Mouse (Mus musculus) stomach, embryonic 16.5 days (tissue): ENCODE measurements around the gene Arhgef3. TPM values are rescaled to one million over a fixed set of nuclear protein-coding genes. Genes with fewer than 3 reads are reported as not detected.

Source experiments
- ATAC-seq: fragments of 200-750 bp; cut with Nextera tagmentation; 2 replicates; pipeline ENCODE4 v1.8.0; 2017; ENCODE audit warnings: moderate number of reproducible peaks, moderate TSS enrichment; ENCODE audit not compliant: insufficient read depth, low FRiP score
- H3K27ac ChIP-seq: fragments of 300-500 bp; sonication (generic); 2 replicates; pipeline ENCODE4 v1.5.1; 2014; ENCODE audit warnings: low read length
- H3K27me3 ChIP-seq: fragments of 300-500 bp; sonication (generic); 2 replicates; pipeline ENCODE4 v1.6.1; 2014; ENCODE audit warnings: low read length, control low read depth, mixed read lengths; ENCODE audit not compliant: control insufficient read depth, insufficient read depth
- H3K36me3 ChIP-seq: fragments of 300-500 bp; sonication (generic); 2 replicates; pipeline ENCODE4 v1.6.1; 2014; ENCODE audit warnings: low read length; ENCODE audit not compliant: control insufficient read depth, insufficient read depth
- H3K4me1 ChIP-seq: fragments of 300-500 bp; sonication (generic); 2 replicates; pipeline ENCODE4 v1.6.1; 2014; ENCODE audit warnings: low read length, control low read depth, mixed read lengths; ENCODE audit not compliant: control insufficient read depth, insufficient read depth
- H3K4me2 ChIP-seq: fragments of 300-500 bp; sonication (generic); 2 replicates; pipeline ENCODE4 v1.6.1; 2014; ENCODE audit warnings: low read depth, low read length, mixed read lengths
- H3K4me3 ChIP-seq: fragments of 300-500 bp; sonication (generic); replicated peaks from 2 replicates; pipeline ENCODE4 v1.5.1; 2014; ENCODE audit warnings: mild to moderate bottlenecking, low read length
- H3K9ac ChIP-seq: fragments of 300-500 bp; sonication (generic); 2 replicates; pipeline ENCODE4 v1.6.1; 2014; ENCODE audit warnings: low read length
- H3K9me3 ChIP-seq: fragments of 300-500 bp; sonication (generic); replicated peaks from 2 replicates; pipeline ENCODE4 v1.6.1; 2016; ENCODE audit warnings: low read length, control low read depth; ENCODE audit not compliant: control insufficient read depth
- WGBS: fragments of 180-500 bp; shearing (Covaris S2); extraction: QIAGEN DNeasy Blood & Tissue Kit; methylation state at CpG from one replicate; pipeline ENCODE4 v1.1.7; 2014; 5-methylcytosine and 5-hydroxymethylcytosine counted together
- polyA plus RNA-seq: library from polyadenylated mRNA; unstranded; fragments of >200 nt; fragmentation: Nextera tagmentation; extraction: Ambion mirVana; gene quantifications from 2 replicates; pipeline ENCODE4 v1.2.1, GENCODE M21; 2015

Arhgef3 gene
- polyA plus RNA-seq, 1 experiment from 2014 or later, result 20.9 TPM

- WGBS, result 66% methylated on average over 10 of the region's 10 CpGs
- ATAC-seq, result no peak
Measured at GRCm38 (mm10) chr14:27367117-27367711, 252.5 kb downstream of the Arhgef3 start.

GRCm38 (mm10) chr14:27368619-27369018, 253.9 kb downstream of the Arhgef3 start:
- no peak overlapping the region for H3K9ac ChIP-seq
- H3K36me3 ChIP-seq, result no peaks in the 10 kb centered on the region
- H3K4me3 ChIP-seq, result no peak overlapping the region
- H3K4me2 ChIP-seq, result no peak overlapping the region
- WGBS, result 65% methylated on average over 4 of the region's 4 CpGs
- H3K4me1 ChIP-seq, result no peaks in the 10 kb centered on the region
- H3K9me3 ChIP-seq, result no peaks in the 10 kb centered on the region
- H3K27me3 ChIP-seq, result no peaks in the 10 kb centered on the region
- ATAC-seq, result no peak
- no peak overlapping the region for H3K27ac ChIP-seq

More at GRCm38 (mm10) chr14:27367117-27367711, 252.5 kb downstream of the Arhgef3 start:
- H3K27me3 ChIP-seq, result no peaks in the 10 kb centered on the region
- no peaks in the 10 kb centered on the region for H3K4me1 ChIP-seq
- H3K4me3 ChIP-seq, result no peak overlapping the region
- H3K4me2 ChIP-seq, result no peak overlapping the region
- no peak overlapping the region for H3K9ac ChIP-seq
- no peaks in the 10 kb centered on the region for H3K36me3 ChIP-seq
- no peaks in the 10 kb centered on the region for H3K9me3 ChIP-seq
- H3K27ac ChIP-seq, result no peak overlapping the region

GRCm38 (mm10) chr14:27369503-27369902, 254.8 kb downstream of the Arhgef3 start:
- WGBS, result 62% methylated on average over 4 of the region's 4 CpGs
- H3K36me3 ChIP-seq, result no peaks in the 10 kb centered on the region

GRCm38 (mm10) chr14:27371669-27372076, 257.0 kb downstream of the Arhgef3 start:
- Histone ChIP-seq H3K4me3 (no peak overlapping the region), H3K27me3 (no peaks in the 10 kb centered on the region), H3K9ac (no peak overlapping the region), H3K4me2 (no peak overlapping the region), H3K27ac (peak overlapping the region; percentile 51), H3K36me3 (no peaks in the 10 kb centered on the region), H3K4me1 (no peaks in the 10 kb centered on the region), H3K9me3 (no peaks in the 10 kb centered on the region)
- WGBS, result 49% methylated on average over 8 of the region's 8 CpGs
- ATAC-seq, result no peak

More at GRCm38 (mm10) chr14:27369503-27369902, 254.8 kb downstream of the Arhgef3 start:
- H3K4me3 ChIP-seq, result no peak overlapping the region
- ATAC-seq, result no peak
- H3K9me3 ChIP-seq, result no peaks in the 10 kb centered on the region
- H3K4me2 ChIP-seq, result no peak overlapping the region
- H3K27me3 ChIP-seq, result no peaks in the 10 kb centered on the region
- no peak overlapping the region for H3K27ac ChIP-seq
- H3K4me1 ChIP-seq, result no peaks in the 10 kb centered on the region
- no peak overlapping the region for H3K9ac ChIP-seq

- H3K4me1 ChIP-seq, result no peaks in the 10 kb centered on the region
- H3K9me3 ChIP-seq, result no peaks in the 10 kb centered on the region
- ATAC-seq, result no peak
- H3K27ac ChIP-seq, result no peak overlapping the region
- no peak overlapping the region for H3K4me2 ChIP-seq
- H3K27me3 ChIP-seq, result no peaks in the 10 kb centered on the region
- 75% methylated on average over 5 of the region's 5 CpGs for WGBS
- no peak overlapping the region for H3K9ac ChIP-seq
- H3K4me3 ChIP-seq, result no peak overlapping the region
- no peaks in the 10 kb centered on the region for H3K36me3 ChIP-seq
Measured at GRCm38 (mm10) chr14:27373498-27373897, 258.8 kb downstream of the Arhgef3 start.

- WGBS, result 54% methylated on average over 5 of the region's 5 CpGs
- ATAC-seq, result no peak
Measured at GRCm38 (mm10) chr14:27376115-27376648, 261.5 kb downstream of the Arhgef3 start.

GRCm38 (mm10) chr14:27378669-27379068, 264.0 kb downstream of the Arhgef3 start:
- 93% methylated on average over 7 of the region's 7 CpGs for WGBS
- Histone ChIP-seq H3K4me3 (no peak overlapping the region), H3K9ac (no peak overlapping the region), H3K9me3 (no peaks in the 10 kb centered on the region), H3K4me2 (no peak overlapping the region), H3K27ac (no peak overlapping the region), H3K27me3 (no peaks in the 10 kb centered on the region), H3K36me3 (no peaks in the 10 kb centered on the region), H3K4me1 (no peaks in the 10 kb centered on the region)
- no peak for ATAC-seq

More at GRCm38 (mm10) chr14:27376115-27376648, 261.5 kb downstream of the Arhgef3 start:
- H3K4me1 ChIP-seq, result no peaks in the 10 kb centered on the region
- peak overlapping the region; percentile 51 for H3K27ac ChIP-seq
- no peak overlapping the region for H3K4me2 ChIP-seq
- H3K27me3 ChIP-seq, result no peaks in the 10 kb centered on the region
- H3K36me3 ChIP-seq, result no peaks in the 10 kb centered on the region
- no peak overlapping the region for H3K4me3 ChIP-seq
- H3K9ac ChIP-seq, result no peak overlapping the region
- H3K9me3 ChIP-seq, result no peaks in the 10 kb centered on the region

GRCm38 (mm10) chr14:27379404-27379803, 264.7 kb downstream of the Arhgef3 start:
- Histone ChIP-seq H3K4me3 (peak overlapping the region; percentile 21; the same call in 1 of the 2 replicates), H3K27me3 (no peaks in the 10 kb centered on the region), H3K9ac (no peak overlapping the region), H3K36me3 (no peaks in the 10 kb centered on the region), H3K4me1 (no peaks in the 10 kb centered on the region), H3K4me2 (no peak overlapping the region), H3K27ac (no peak overlapping the region; the same call in 1 of the 2 replicates), H3K9me3 (no peaks in the 10 kb centered on the region)
- no peak for ATAC-seq
- WGBS, result 82% methylated on average over 12 of the region's 12 CpGs

GRCm38 (mm10) chr14:27381459-27381858, 266.8 kb downstream of the Arhgef3 start:
- no peaks in the 10 kb centered on the region for H3K36me3 ChIP-seq
- H3K9ac ChIP-seq, result no peak overlapping the region
- 75% methylated on average over 7 of the region's 7 CpGs for WGBS
- H3K4me2 ChIP-seq, result no peak overlapping the region
- ATAC-seq, result no peak
- H3K9me3 ChIP-seq, result no peaks in the 10 kb centered on the region
- no peaks in the 10 kb centered on the region for H3K4me1 ChIP-seq
- no peaks in the 10 kb centered on the region for H3K27me3 ChIP-seq
- no peak overlapping the region for H3K4me3 ChIP-seq
- H3K27ac ChIP-seq, result no peak overlapping the region
